Mouse (Mus musculus) liver, embryonic 12.5 days (tissue): ENCODE data around the gene Cnn3. TPM values are rescaled to one million over a fixed set of nuclear protein-coding genes. Genes with fewer than 3 reads are reported as not detected.

Source experiments
- ATAC-seq: fragments of 200-750 bp; cut with Nextera tagmentation; 2 replicates; pipeline ENCODE4 v1.8.0; 2017; ENCODE audit warnings: moderate number of reproducible peaks, mild to moderate bottlenecking, moderate library complexity
- H3K27ac ChIP-seq: fragments of 300-500 bp; sonication (generic); 2 replicates; pipeline ENCODE4 v1.5.1; 2016; ENCODE audit warnings: mild to moderate bottlenecking
- H3K27me3 ChIP-seq: fragments of 300-500 bp; sonication (generic); replicated peaks from 2 replicates; pipeline ENCODE4 v1.6.1; 2016; ENCODE audit warnings: mild to moderate bottlenecking, moderate library complexity
- H3K36me3 ChIP-seq: fragments of 300-500 bp; sonication (generic); 2 replicates; pipeline ENCODE4 v1.6.1; 2016; ENCODE audit warnings: mild to moderate bottlenecking, moderate library complexity
- H3K4me1 ChIP-seq: fragments of 300-500 bp; sonication (generic); 2 replicates; pipeline ENCODE4 v1.6.1; 2016
- H3K4me2 ChIP-seq: fragments of 300-500 bp; sonication (generic); 2 replicates; pipeline ENCODE4 v1.6.1; 2016; ENCODE audit warnings: mild to moderate bottlenecking, moderate library complexity
- H3K4me3 ChIP-seq: fragments of 300-500 bp; sonication (generic); 2 replicates; pipeline ENCODE4 v1.5.1; 2016; ENCODE audit warnings: mild to moderate bottlenecking, moderate library complexity
- H3K9ac ChIP-seq: fragments of 300-500 bp; sonication (generic); 2 replicates; pipeline ENCODE4 v1.6.1; 2016; ENCODE audit warnings: mild to moderate bottlenecking, moderate library complexity
- H3K9me3 ChIP-seq: fragments of 300-500 bp; sonication (generic); replicated peaks from 2 replicates; pipeline ENCODE4 v1.6.1; 2016; ENCODE audit warnings: mild to moderate bottlenecking, moderate library complexity
- WGBS: fragments of 180-500 bp; shearing (Covaris S2); methylation state at CpG from one replicate; pipeline ENCODE4 v1.1.7; 2016; ENCODE audit not compliant: insufficient replicate concordance; 5-methylcytosine and 5-hydroxymethylcytosine counted together
- polyA plus RNA-seq: library from polyadenylated mRNA; unstranded; fragments of >200 nt; fragmentation: Nextera tagmentation; extraction: Ambion mirVana; gene quantifications from 2 replicates; pipeline ENCODE4 v1.2.1, GENCODE M21; 2016

Gene Cnn3
- polyA plus RNA-seq, 1 experiment from 2014 or later: 138 TPM

- no peak for ATAC-seq
Measured at GRCm38 (mm10) chr3:121507678-121508077, 81.4 kb downstream of the Cnn3 start.

More at GRCm38 (mm10) chr3:121507678-121508077, 81.4 kb downstream of the Cnn3 start:
- Histone ChIP-seq H3K27ac (no peak overlapping the region), H3K4me3 (no peak overlapping the region), H3K4me1 (peaks cover 7% of the 10 kb centered on the region; the same call in 1 of the 2 replicates), H3K4me2 (no peak overlapping the region), H3K9ac (no peak overlapping the region), H3K36me3 (no peaks in the 10 kb centered on the region), H3K9me3 (no peaks in the 10 kb centered on the region), H3K27me3 (no peaks in the 10 kb centered on the region)
- 88% methylated on average over 14 of the region's 14 CpGs for WGBS

Other genes with a start within 250 kb of the Cnn3 start
- 29.8 and 32.2 TPM in 2 replicates for gene Tmem56, start 143.4 kb upstream of the Cnn3 start, polyA plus RNA-seq
- 18.1 and 20.0 TPM in 2 replicates for gene Alg14, start 134.7 kb upstream of the Cnn3 start, polyA plus RNA-seq
- gene Slc44a3, start 105.9 kb downstream of the Cnn3 start, polyA plus RNA-seq: 3.7 and 3.9 TPM in 2 replicates
- gene 4930432M17Rik, start 244.3 kb downstream of the Cnn3 start, polyA plus RNA-seq: not detected in 2 replicates